Mouse (Mus musculus) megakaryocyte, embryonic 14.5 days (primary cell): ENCODE measurements around the gene Olfr159. TPM values are rescaled to one million over a fixed set of nuclear protein-coding genes. Genes with fewer than 3 reads are reported as not detected.

Source experiments
- H3K27me3 ChIP-seq: replicated peaks from 2 replicates; pipeline ENCODE3; 2012; ENCODE audit warnings: inconsistent platforms
- H3K36me3 ChIP-seq: replicated peaks from 2 replicates; pipeline ENCODE3; 2012; ENCODE audit warnings: low read length, inconsistent platforms, mixed read lengths
- H3K4me1 ChIP-seq: 2 replicates; pipeline ENCODE4 v1.6.1; 2012; ENCODE audit warnings: inconsistent platforms
- H3K4me3 ChIP-seq: replicated peaks from 2 replicates; pipeline ENCODE3; 2012; ENCODE audit warnings: moderate library complexity, mild to moderate bottlenecking, inconsistent platforms
- H3K9me3 ChIP-seq: 2 replicates; pipeline ENCODE4 v1.6.1; 2012; ENCODE audit warnings: inconsistent platforms
- FLI1 ChIP-seq: IDR thresholded peaks from 2 replicates; pipeline ENCODE4 v1.6.1; 2012; ENCODE audit warnings: low read length, inconsistent platforms, mixed read lengths
- GATA1 ChIP-seq: IDR thresholded peaks from 3 replicates; pipeline ENCODE4 v1.6.1; 2012; ENCODE audit warnings: mixed read lengths, low read length, inconsistent platforms, borderline replicate concordance
- polyA plus RNA-seq: library from polyadenylated mRNA; stranded (reverse); fragments of >175 nt; gene quantifications from 2 replicates; pipeline ENCODE4 v1.2.3, GENCODE M21; 2012; ENCODE audit warnings: low replicate concordance; ENCODE audit not compliant: insufficient read depth

Gene Olfr159
- polyA plus RNA-seq, 1 experiment, result not detected

DNA sequence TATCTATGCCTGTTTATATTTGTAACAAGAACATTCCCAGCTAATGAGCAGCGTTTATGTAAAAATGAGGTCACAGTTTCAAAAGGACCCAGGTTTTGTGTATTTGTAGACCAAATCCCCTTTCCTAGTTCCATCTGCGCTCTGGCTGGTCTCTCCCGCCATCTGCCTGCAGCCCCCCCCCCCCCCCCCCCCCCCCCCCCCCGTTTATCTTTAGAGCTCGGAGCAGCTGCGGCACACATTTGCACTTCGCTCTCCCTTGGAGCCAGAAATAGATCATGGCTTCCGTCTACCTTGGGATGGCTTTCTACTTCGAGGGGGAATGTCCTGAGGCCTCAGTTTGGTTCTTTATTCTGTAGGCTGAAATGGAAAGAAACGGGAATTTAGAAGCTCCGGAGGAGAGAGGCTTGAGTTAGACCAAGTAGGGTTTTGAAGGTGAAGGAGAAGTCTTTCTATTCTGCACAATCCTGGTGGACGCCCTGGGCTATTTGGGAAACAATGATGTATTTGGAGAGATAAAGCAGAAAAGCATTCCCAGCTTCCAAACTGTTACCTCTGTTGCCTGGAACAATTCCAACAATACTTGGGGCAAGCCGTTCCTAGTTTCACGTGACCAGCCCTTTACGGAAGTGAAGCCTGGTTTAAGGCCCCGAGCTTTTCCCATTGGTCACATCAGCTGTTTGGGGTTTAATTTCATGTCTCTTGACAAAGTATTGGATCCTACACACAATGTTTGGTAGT is 50.1 kb downstream of the Olfr159 start:
- H3K27me3 ChIP-seq, result peaks cover 15% of the 10 kb centered on the region

More for the DNA sequence above, 50.1 kb downstream of the Olfr159 start:
- H3K4me1 ChIP-seq, result peaks cover 5% of the 10 kb centered on the region
- TF ChIP-seq GATA1 (no peak), FLI1 (no peak)
- H3K36me3 ChIP-seq, result no peaks in the 10 kb centered on the region
- H3K9me3 ChIP-seq, result peaks cover 5% of the 10 kb centered on the region
- H3K4me3 ChIP-seq, result no peak overlapping the region

Other genes starting within 250 kb of the Olfr159 start
- 4.7 TPM in 1 of 2 replicates, not detected in the other for gene Tpm2, start 247.2 kb downstream of the Olfr159 start, polyA plus RNA-seq
- gene Creb3, start 208.7 kb downstream of the Olfr159 start, polyA plus RNA-seq, result 2.7 TPM in 1 of 2 replicates, not detected in the other
- 637 and 823 TPM in 2 replicates for gene Tln1, start 208.3 kb downstream of the Olfr159 start, polyA plus RNA-seq
- 26.9 and 28.2 TPM in 2 replicates for gene Rgp1, start 192.3 kb downstream of the Olfr159 start, polyA plus RNA-seq
- 9.1 and 40.1 TPM in 2 replicates for gene Gba2, start 192.1 kb downstream of the Olfr159 start, polyA plus RNA-seq
- gene Msmp, start 186.5 kb downstream of the Olfr159 start, polyA plus RNA-seq, result not detected in 2 replicates
- not detected in 2 replicates for gene Npr2, start 139.1 kb downstream of the Olfr159 start, polyA plus RNA-seq
- not detected in 2 replicates for gene Spag8, start 117.4 kb downstream of the Olfr159 start, polyA plus RNA-seq
- 8.0 and 30.1 TPM in 2 replicates for gene Hint2, start 114.5 kb downstream of the Olfr159 start, polyA plus RNA-seq
- 2.8 TPM in 1 of 2 replicates, not detected in the other for gene Tmem8b, start 102.0 kb downstream of the Olfr159 start, polyA plus RNA-seq
- gene Fam221b, start 101.9 kb downstream of the Olfr159 start, polyA plus RNA-seq, result 0.29 TPM in 1 of 2 replicates, not detected in the other
- not detected in 2 replicates for gene Olfr70, start 70.2 kb downstream of the Olfr159 start, polyA plus RNA-seq
- not detected in 2 replicates for gene Olfr71, start 60.8 kb downstream of the Olfr159 start, polyA plus RNA-seq
- gene Hrct1, start 43.8 kb downstream of the Olfr159 start, polyA plus RNA-seq, result 0.12 TPM in 1 of 2 replicates, not detected in the other
- gene Spaar, start 41.0 kb downstream of the Olfr159 start, polyA plus RNA-seq, result not detected in 2 replicates
- gene Olfr156, start 52.9 kb upstream of the Olfr159 start, polyA plus RNA-seq, result not detected in 2 replicates
- gene Olfr157, start 69.2 kb upstream of the Olfr159 start, polyA plus RNA-seq, result 0.13 and 0.40 TPM in 2 replicates
- gene Olfr155, start 80.6 kb upstream of the Olfr159 start, polyA plus RNA-seq, result 0.08 TPM in 1 of 2 replicates, not detected in the other
- not detected in 2 replicates for gene Reck, start 104.5 kb upstream of the Olfr159 start, polyA plus RNA-seq
- gene Glipr2, start 186.4 kb upstream of the Olfr159 start, polyA plus RNA-seq, result 6.5 and 32.0 TPM in 2 replicates
- gene Ccin, start 212.5 kb upstream of the Olfr159 start, polyA plus RNA-seq, result not detected in 2 replicates
- 132 and 432 TPM in 2 replicates for gene Clta, start 233.4 kb upstream of the Olfr159 start, polyA plus RNA-seq